Comparison of ENCODE assay signal across 22 mouse cellular contexts in the genomic region with DNA sequence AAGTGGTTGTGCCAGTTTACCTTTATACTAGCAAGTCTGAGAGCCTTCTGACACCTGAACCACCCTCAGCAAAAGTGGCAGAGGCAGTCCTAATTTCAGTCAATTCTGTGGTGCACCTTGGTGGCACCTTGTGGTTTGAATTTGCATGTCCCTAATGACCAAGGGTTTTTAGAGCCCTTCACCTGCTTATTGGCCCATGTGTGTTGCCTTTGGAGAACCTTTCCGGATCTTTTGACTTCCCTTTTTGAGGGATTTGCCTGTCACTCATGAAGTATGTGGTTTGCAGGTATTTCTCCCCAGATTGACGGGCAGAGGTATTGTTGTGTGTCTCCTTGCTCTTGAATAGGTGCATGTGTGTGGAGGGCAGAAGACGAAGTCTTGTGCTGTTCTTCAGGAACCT. TPM values are rescaled to one million over a fixed set of nuclear protein-coding genes. Genes with fewer than 3 reads are reported as not detected.
A peak's percentile ranks its signal among the peaks of the same experiment; 100 is the strongest.
DNase-seq lines count a peak whose midpoint lies in the region; ATAC-seq lines count a peak whose summit lies in the region.
"Had no signal": no experiment of that assay in that cellular context is flagged by ENCODE, and none has a peak within 500 bp of the region (broad histone marks: within the 10 kb centered on the region; RNA-seq: fewer than 3 reads in every experiment).

No protein-coding gene starts in this region.

- H3K27me3 ChIP-seq in splenic B cell, adult 2 months (ENCODE audit: control insufficient read depth, insufficient read depth, low read length, poor library complexity, severe bottlenecking): no peaks in the 10 kb centered on the region
- H3K27me3 ChIP-seq: embryonic facial prominence, embryonic 12.5 days; forebrain, embryonic 13.5 days; forebrain, embryonic 15.5 days; Patski had no signal

- ATAC-seq in megakaryocyte, adult 5-6 weeks (ENCODE audit: poor library complexity, severe bottlenecking): peak; percentile 52
- ATAC-seq: activated CD4-positive, CD25-positive, alpha-beta regulatory T cell, adult 4 months; forebrain, embryonic 13.5 days; forebrain, embryonic 15.5 days; forebrain, postnatal 0 days; Patski had no signal

- peak; percentile 42 to 44 for DNase-seq in spleen, postnatal 36 days (ENCODE audit: low spot score in 2 of 2)
- no peak for DNase-seq in spleen, postnatal 10 days (ENCODE audit: low spot score in 2 of 2)
- DNase-seq in B cell, adult 2 months: peak; percentile 34 to 44
- peak; percentile 70 for DNase-seq in splenic B cell, adult 2 months (ENCODE audit: low read depth, low spot score)
- no peak for DNase-seq in heart, adult 18-20 months
- no peak for DNase-seq in gastrocnemius, postnatal 10 days
- DNase-seq: adrenal gland, adult 2 months; adrenal gland, postnatal 10 days; adrenal gland, postnatal 25 days; cerebellum, adult 11 months; cerebellum, adult 18-20 months; cerebellum, adult 9-10 months; cerebellum, postnatal 10 days; cerebellum, postnatal 25 days; forebrain, postnatal 0 days had no signal

- peaks cover 5% of the 10 kb centered on the region; the same call in 1 of the 2 replicates for H3K36me3 ChIP-seq in splenic B cell, adult 2 months (ENCODE audit: control insufficient read depth, insufficient read depth, low read length, poor library complexity, severe bottlenecking)
- H3K36me3 ChIP-seq: embryonic facial prominence, embryonic 12.5 days; forebrain, embryonic 15.5 days; G1E had no signal

RNA-seq across cellular contexts. Expression of a gene that starts 27.4 kb away (rescaled TPM):
- total RNA-seq in megakaryocyte, adult 5-6 weeks (2015): 188 and 204 TPM in 2 replicates
- total RNA-seq in megakaryocyte, adult 5-6 weeks (2017): 121 and 157 TPM in 2 replicates
- total RNA-seq in heart, adult 18-20 months (2021): 10 to 100 TPM; 28.3 to 29.5 TPM
- total RNA-seq in gastrocnemius, postnatal 10 days (2021): 10 to 100 TPM; 13.2 to 21.0 TPM

Comparison
In these comparisons a context has a peak if more than half of its experiments do, and no peak if none do; other contexts are left out.
1. DNase-seq: peak in spleen, postnatal 36 days (2 of 2), B cell, adult 2 months (2 of 2) and splenic B cell, adult 2 months (single experiment); none in spleen, postnatal 10 days (0 of 2), heart, adult 18-20 months (0 of 2) and gastrocnemius, postnatal 10 days (single experiment).
2. RNA of a gene that starts 27.4 kb away (total RNA-seq): 121 to 204 TPM in megakaryocyte, adult 5-6 weeks; 28.3 to 29.5 TPM in heart, adult 18-20 months and 13.2 to 21.0 TPM in gastrocnemius, postnatal 10 days; every median in the first group is over 4 times any median in the second.